Mouse (Mus musculus): ENCODE results near the gene Lrif1.
"Not testable (repeated sequence)": the region's sequence is repeated elsewhere in the genome, so short reads cannot be mapped to it uniquely, and the experiment has no call there.

Gene Lrif1

GRCm38 (mm10) chr3:106684830-106685229 lies at the start of gene Lrif1:
Lrif1 (plus strand) TSS chr3:106684987.
- peak; percentile 92 for DNase-seq

GRCm38 (mm10) chr3:106672811-106673210 lies 12.0 kb upstream of the Lrif1 start:
- DNase-seq: not testable (repeated sequence)

GRCm38 (mm10) chr3:106685381-106685780 lies 594 bp downstream of the Lrif1 start:
- DNase-seq: no peak

- DNase-seq: peak; percentile 95
Observed at GRCm38 (mm10) chr3:106721397-106722027, 36.7 kb downstream of the Lrif1 start.

- peak; percentile 90 for DNase-seq
Observed at GRCm38 (mm10) chr3:106722028-106722945, 37.5 kb downstream of the Lrif1 start.

GRCm38 (mm10) chr3:106755898-106756297 lies 71.1 kb downstream of the Lrif1 start:
- no peak for DNase-seq

GRCm38 (mm10) chr3:106771834-106772233 lies 87.0 kb downstream of the Lrif1 start:
- DNase-seq: no peak

GRCm38 (mm10) chr3:106785130-106785529 lies 100.3 kb downstream of the Lrif1 start:
- DNase-seq: no peak
